Comparison of ENCODE assay signal across 8 mouse cellular contexts in the genomic region with DNA sequence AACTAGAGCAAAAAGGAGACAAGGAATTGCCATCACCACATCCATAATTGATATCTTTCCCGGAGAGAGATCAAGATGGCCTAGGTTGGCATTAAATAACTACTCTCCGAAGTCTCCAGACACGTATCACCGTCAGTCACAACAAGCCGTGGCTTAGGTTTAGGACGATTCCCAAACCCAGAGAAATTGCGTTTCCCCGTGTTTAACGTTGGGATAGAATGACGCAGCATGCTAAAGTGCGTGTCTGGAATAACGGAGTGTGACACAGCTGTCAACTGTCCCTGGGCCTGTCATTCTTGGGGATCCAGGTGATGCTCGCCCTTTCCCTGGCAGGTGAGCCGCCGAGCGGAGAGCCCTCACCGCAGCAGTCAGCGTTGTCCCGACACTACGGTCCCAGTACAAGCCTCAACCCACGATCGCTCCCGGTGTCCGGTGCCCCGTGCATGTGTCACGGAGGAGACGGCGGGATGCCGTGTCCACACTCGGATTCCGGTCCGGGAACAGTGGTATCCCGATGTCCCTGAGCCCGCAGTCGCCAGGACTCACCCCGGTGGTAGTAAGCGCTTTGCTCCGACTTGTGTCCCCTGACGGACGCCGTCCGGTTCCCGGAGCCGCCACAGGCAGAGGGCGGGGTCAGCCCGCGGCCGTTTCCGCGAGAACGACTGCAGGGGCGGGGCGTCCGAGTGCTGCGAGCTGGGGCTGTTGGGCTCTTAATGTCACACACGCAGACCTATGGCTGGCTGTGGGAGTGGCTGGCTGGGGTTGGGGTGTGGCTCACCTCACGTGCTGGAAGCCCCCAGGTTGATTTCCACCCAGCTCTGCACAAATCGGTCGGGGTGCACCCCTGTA. TPM values are rescaled to one million over a fixed set of nuclear protein-coding genes. Genes with fewer than 3 reads are reported as not detected.
DNase-seq lines count a peak whose midpoint lies in the region; ATAC-seq lines count a peak whose summit lies in the region.

No protein-coding gene starts in this region.

- DNase-seq in adrenal gland, adult 2 months = peak; percentile 98
- peak; percentile 95 for DNase-seq in embryo, embryonic 11 days
- DNase-seq in gastrocnemius, postnatal 25 days = peak; percentile 95
- peak; percentile 83 to 87 for DNase-seq in left cerebral cortex, postnatal 14 days (ENCODE audit: low spot score in 2 of 2)
- peak; percentile 88 for DNase-seq in right cerebral cortex, postnatal 14 days
- peak; percentile 88 for DNase-seq in urinary bladder, postnatal 25 days (ENCODE audit: low spot score)

- WGBS in intestine, embryonic 15.5 days = under 1% methylated on average over 59 of the region's 59 CpGs

- no peaks in the 10 kb centered on the region for H3K9me3 ChIP-seq in intestine, embryonic 15.5 days

- H3K36me3 ChIP-seq in intestine, embryonic 15.5 days = 0 out of 2 replicates have a peak, but pooled peaks cover 5% of the 10 kb centered on the region

- peak overlapping the region; percentile 75 for H3K4me3 ChIP-seq in intestine, embryonic 15.5 days (replicated peaks)

- peak overlapping the region; percentile 81 for H3K27ac ChIP-seq in intestine, embryonic 15.5 days

- intact Hi-C loops in left cerebral cortex, postnatal 14 days (cut with DNase I) = no loop called here

- H3K27me3 ChIP-seq in intestine, embryonic 15.5 days (replicated peaks) = no peaks in the 10 kb centered on the region

- peak; percentile 96 for ATAC-seq in intestine, embryonic 15.5 days
- peak; percentile 97 for ATAC-seq in megakaryocyte-erythroid progenitor cell, adult 5-6 weeks (replicated peaks; ENCODE audit: low FRiP score, low TSS enrichment, poor library complexity, severe bottlenecking)

- no peaks in the 10 kb centered on the region for H3K4me1 ChIP-seq in intestine, embryonic 15.5 days (replicated peaks)

- H3K4me2 ChIP-seq in intestine, embryonic 15.5 days (replicated peaks) = peak overlapping the region; percentile 80

- peak overlapping the region; percentile 81 for H3K9ac ChIP-seq in intestine, embryonic 15.5 days

RNA-seq across cellular contexts. Expression of a gene that starts 3.6 kb away (rescaled TPM):
- total RNA-seq in adrenal gland, adult 2 months (2021) = 10 to 100 TPM; 73.3 to 87.4 TPM
- polyA plus RNA-seq in adrenal gland, adult 2 months (2012; rRNA removed) = 15.6 and 16.5 TPM in 2 replicates
- total RNA-seq in gastrocnemius, postnatal 25 days (2021) = 10 to 100 TPM; 25.3 to 32.4 TPM
- 30.5 and 36.0 TPM in 2 replicates for polyA plus RNA-seq in intestine, embryonic 15.5 days (2015; fragmentation: Nextera tagmentation; extraction: Ambion mirVana)
- total RNA-seq in left cerebral cortex, postnatal 14 days (2021) = 10 to 100 TPM; 23.1 to 23.8 TPM
- total RNA-seq in megakaryocyte-erythroid progenitor cell, adult 5-6 weeks (2014; fragmentation: Nextera tagmentation) = 23.0 and 39.7 TPM in 2 replicates
- total RNA-seq in megakaryocyte-erythroid progenitor cell, adult 5-6 weeks (2017) = 21.7 and 50.3 TPM in 2 replicates

RNA-seq across cellular contexts. Expression of a gene that starts 59.1 kb away (rescaled TPM):
- under 1 TPM; 0.03 to 0.06 TPM for total RNA-seq in adrenal gland, adult 2 months (2021)
- polyA plus RNA-seq in adrenal gland, adult 2 months (2012; rRNA removed) = 0.02 TPM in 1 of 2 replicates, not detected in the other
- not detected for total RNA-seq in gastrocnemius, postnatal 25 days (2021)
- 1.5 and 2.8 TPM in 2 replicates for polyA plus RNA-seq in intestine, embryonic 15.5 days (2015; fragmentation: Nextera tagmentation; extraction: Ambion mirVana)
- total RNA-seq in left cerebral cortex, postnatal 14 days (2021) = under 1 TPM; 0.18 to 0.25 TPM
- total RNA-seq in megakaryocyte-erythroid progenitor cell, adult 5-6 weeks (2014; fragmentation: Nextera tagmentation) = 0.07 TPM in 1 of 2 replicates, not detected in the other
- total RNA-seq in megakaryocyte-erythroid progenitor cell, adult 5-6 weeks (2017) = not detected in 2 replicates

Comparison
In these comparisons a context has a peak if more than half of its experiments do, and no peak if none do; other contexts are left out.
1. Peak in every context shown above with its lines: DNase-seq, ATAC-seq, H3K4me3 ChIP-seq and H3K27ac ChIP-seq.